Mouse (Mus musculus) forebrain, embryonic 12.5 days (tissue): ENCODE results near the gene Myo16. TPM values are rescaled to one million over a fixed set of nuclear protein-coding genes. Genes with fewer than 3 reads are reported as not detected.
A peak's percentile ranks its signal among the peaks of the same experiment; 100 is the strongest.

ENCODE experiments used
- ATAC-seq: fragments of 200-750 bp; cut with Nextera tagmentation; 2 replicates; pipeline ENCODE4 v1.8.0; 2017; ENCODE audit warnings: moderate TSS enrichment; ENCODE audit not compliant: low FRiP score
- H3K27ac ChIP-seq: fragments of 300-500 bp; sonication (generic); 2 replicates; pipeline ENCODE4 v1.5.1; 2016; ENCODE audit warnings: mild to moderate bottlenecking
- H3K27me3 ChIP-seq: fragments of 300-500 bp; sonication (generic); 2 replicates; pipeline ENCODE4 v1.6.1; 2016; ENCODE audit warnings: mild to moderate bottlenecking
- H3K36me3 ChIP-seq: fragments of 300-500 bp; sonication (generic); replicated peaks from 2 replicates; pipeline ENCODE4 v1.6.1; 2016; ENCODE audit warnings: mild to moderate bottlenecking
- H3K4me1 ChIP-seq: fragments of 300-500 bp; sonication (generic); 2 replicates; pipeline ENCODE4 v1.6.1; 2016
- H3K4me2 ChIP-seq: fragments of 300-500 bp; sonication (generic); 2 replicates; pipeline ENCODE4 v1.6.1; 2016; ENCODE audit warnings: mild to moderate bottlenecking, moderate library complexity
- H3K4me3 ChIP-seq: fragments of 300-500 bp; sonication (generic); replicated peaks from 2 replicates; pipeline ENCODE4 v1.5.1; 2016; ENCODE audit warnings: mild to moderate bottlenecking
- H3K9ac ChIP-seq: fragments of 300-500 bp; sonication (generic); 2 replicates; pipeline ENCODE4 v1.6.1; 2016; ENCODE audit warnings: mild to moderate bottlenecking
- H3K9me3 ChIP-seq: fragments of 300-500 bp; sonication (generic); 2 replicates; pipeline ENCODE4 v1.6.1; 2016
- WGBS: fragments of 180-500 bp; shearing (Covaris S2); methylation state at CpG from one replicate; pipeline ENCODE4 v1.1.7; 2016; 5-methylcytosine and 5-hydroxymethylcytosine counted together
- polyA plus RNA-seq: library from polyadenylated mRNA; unstranded; fragments of >200 nt; fragmentation: Nextera tagmentation; extraction: Ambion mirVana; gene quantifications from 2 replicates; pipeline ENCODE4 v1.2.1, GENCODE M21; 2016

Myo16 gene
- polyA plus RNA-seq, 1 experiment from 2014 or later: 1.8 TPM

DNA sequence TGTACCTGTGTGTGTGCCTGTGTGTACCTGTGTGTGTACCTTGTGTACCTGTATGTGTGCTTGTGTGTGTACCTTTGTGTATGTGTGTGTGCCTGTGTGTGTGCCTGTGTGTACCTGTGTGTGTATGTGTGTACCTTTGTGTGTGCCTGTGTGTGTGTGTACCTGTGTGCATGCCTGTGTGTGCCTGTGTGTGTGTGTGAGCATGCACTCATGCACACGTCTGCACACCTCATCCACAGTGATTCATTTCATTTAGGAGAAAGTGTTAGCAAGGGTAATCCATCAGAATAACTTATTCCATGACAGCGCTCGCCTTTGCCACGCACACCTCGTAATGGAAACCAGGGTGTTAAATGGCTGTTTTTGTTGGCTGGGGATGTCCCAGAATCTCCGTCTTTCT, 36.9 kb downstream of the Myo16 start:
- no peak overlapping the region for H3K27ac ChIP-seq
- WGBS: 93% methylated on average over 6 of the region's 6 CpGs

DNA sequence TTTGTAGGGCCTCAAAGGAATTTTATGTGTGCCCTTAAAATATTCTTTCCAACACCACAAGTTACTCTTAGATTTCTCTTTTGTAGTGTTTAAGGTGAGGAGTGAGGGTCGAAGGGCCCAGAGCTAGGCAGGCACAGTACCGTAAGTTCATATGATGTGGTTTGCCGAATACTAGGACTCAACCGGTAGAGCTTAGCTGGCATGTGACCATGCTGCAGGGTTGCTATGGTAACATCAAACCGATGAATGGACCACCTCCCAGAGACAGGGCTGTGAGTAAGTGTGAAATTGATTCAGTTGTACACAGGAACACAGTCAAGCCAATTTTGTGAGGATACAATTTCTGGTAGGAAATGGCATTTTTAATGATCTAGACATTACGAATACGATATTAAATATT, 44.5 kb downstream of the Myo16 start:
- 43% methylated on average over 7 of the region's 7 CpGs for WGBS
- Histone ChIP-seq H3K36me3 (no peaks in the 10 kb centered on the region), H3K9ac (no peak overlapping the region), H3K4me1 (peaks cover 16% of the 10 kb centered on the region; the same call in 1 of the 2 replicates), H3K27me3 (no peaks in the 10 kb centered on the region), H3K4me2 (0 out of 2 replicates have a peak overlapping the region, but pooled peaks have one; percentile 10), H3K27ac (no peak overlapping the region), H3K4me3 (no peak overlapping the region), H3K9me3 (no peaks in the 10 kb centered on the region)
- peak; percentile 90 for ATAC-seq

More for the DNA sequence above, 36.9 kb downstream of the Myo16 start:
- Histone ChIP-seq H3K36me3 (0 out of 2 replicates have a peak, but pooled peaks cover under 1% of the 10 kb centered on the region), H3K4me1 (no peaks in the 10 kb centered on the region), H3K9me3 (no peaks in the 10 kb centered on the region; the same call in 1 of the 2 replicates), H3K9ac (no peak overlapping the region), H3K4me3 (no peak overlapping the region), H3K4me2 (no peak overlapping the region), H3K27me3 (no peaks in the 10 kb centered on the region)
- no peak for ATAC-seq

DNA sequence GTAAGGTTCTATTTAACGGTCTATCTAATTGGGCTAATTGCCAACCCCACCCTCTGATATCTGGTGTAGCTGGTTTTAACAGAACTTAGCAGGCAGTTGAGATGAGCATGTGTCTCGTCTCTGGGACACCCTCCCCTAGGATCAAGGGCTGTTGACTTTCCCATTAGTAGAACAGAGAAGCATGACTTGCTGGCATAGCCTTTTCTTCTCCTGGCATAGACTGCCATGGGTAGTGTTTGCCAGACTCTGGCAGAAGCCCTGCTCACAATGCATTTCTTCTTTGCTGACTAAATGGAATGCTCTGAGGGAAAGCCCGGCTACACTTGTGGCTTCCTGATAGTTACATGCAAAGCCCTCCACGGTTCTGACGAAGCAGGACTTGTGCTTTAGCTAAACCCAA, 45.6 kb downstream of the Myo16 start:
- H3K4me1 ChIP-seq: peaks cover 16% of the 10 kb centered on the region; the same call in 1 of the 2 replicates
- ATAC-seq: no peak
- H3K4me3 ChIP-seq: no peak overlapping the region
- no peaks in the 10 kb centered on the region for H3K36me3 ChIP-seq
- no peak overlapping the region for H3K9ac ChIP-seq
- WGBS: 87% methylated on average over 5 of the region's 5 CpGs
- H3K27me3 ChIP-seq: no peaks in the 10 kb centered on the region
- H3K4me2 ChIP-seq: no peak overlapping the region
- no peak overlapping the region for H3K27ac ChIP-seq
- no peaks in the 10 kb centered on the region for H3K9me3 ChIP-seq

DNA sequence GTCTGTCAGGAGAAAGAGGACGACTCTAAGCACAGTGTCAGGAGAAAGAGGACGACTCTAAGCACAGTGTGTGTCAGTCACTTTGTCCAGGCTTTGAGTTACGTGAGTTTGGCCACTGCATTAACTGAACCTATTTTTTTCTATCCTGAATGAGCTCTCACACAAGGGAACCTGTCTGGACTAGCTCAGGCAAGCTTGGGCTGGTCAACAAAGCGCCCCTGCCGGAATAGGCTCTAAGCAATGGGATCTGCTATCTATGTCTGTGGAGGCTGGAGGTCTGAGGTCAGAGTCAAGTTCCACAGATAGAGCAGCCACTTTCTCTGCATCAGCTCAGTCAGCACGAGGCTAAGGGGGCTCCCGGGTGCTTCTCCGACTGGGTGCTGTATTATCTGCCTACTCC, 46.3 kb downstream of the Myo16 start:
- ATAC-seq: no peak
- Histone ChIP-seq H3K27me3 (no peaks in the 10 kb centered on the region), H3K4me2 (no peak overlapping the region), H3K36me3 (no peaks in the 10 kb centered on the region), H3K9ac (no peak overlapping the region), H3K27ac (no peak overlapping the region), H3K9me3 (no peaks in the 10 kb centered on the region), H3K4me1 (peaks cover 16% of the 10 kb centered on the region; the same call in 1 of the 2 replicates), H3K4me3 (no peak overlapping the region)
- 82% methylated on average over 8 of the region's 8 CpGs for WGBS

DNA sequence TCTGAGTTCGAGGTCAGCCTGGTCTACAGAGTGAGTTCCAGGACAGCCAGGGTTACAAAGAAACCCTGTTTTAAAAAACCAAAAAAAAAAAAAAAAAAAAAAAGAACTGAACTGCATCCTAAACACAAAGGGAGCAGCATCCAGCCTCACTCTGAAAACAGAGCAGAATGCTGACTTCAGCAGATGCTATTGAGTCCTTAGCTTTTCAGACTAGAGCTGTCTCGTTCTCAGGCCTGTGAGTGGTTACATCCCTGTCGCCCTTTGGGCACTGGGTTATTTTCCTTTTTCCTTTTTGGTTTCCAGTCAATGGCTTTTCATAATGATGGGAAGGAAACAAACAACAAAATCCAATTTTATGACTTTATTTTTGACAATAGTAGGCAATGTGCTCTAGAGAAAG, 61.3 kb downstream of the Myo16 start:
- Histone ChIP-seq H3K27me3 (peaks cover 4% of the 10 kb centered on the region; the same call in 1 of the 2 replicates), H3K4me2 (no peak overlapping the region), H3K9me3 (no peaks in the 10 kb centered on the region), H3K27ac (no peak overlapping the region), H3K4me3 (no peak overlapping the region), H3K9ac (no peak overlapping the region), H3K36me3 (no peaks in the 10 kb centered on the region), H3K4me1 (no peaks in the 10 kb centered on the region)
- WGBS: 49% methylated on average over 3 of the region's 3 CpGs
- no peak for ATAC-seq

DNA sequence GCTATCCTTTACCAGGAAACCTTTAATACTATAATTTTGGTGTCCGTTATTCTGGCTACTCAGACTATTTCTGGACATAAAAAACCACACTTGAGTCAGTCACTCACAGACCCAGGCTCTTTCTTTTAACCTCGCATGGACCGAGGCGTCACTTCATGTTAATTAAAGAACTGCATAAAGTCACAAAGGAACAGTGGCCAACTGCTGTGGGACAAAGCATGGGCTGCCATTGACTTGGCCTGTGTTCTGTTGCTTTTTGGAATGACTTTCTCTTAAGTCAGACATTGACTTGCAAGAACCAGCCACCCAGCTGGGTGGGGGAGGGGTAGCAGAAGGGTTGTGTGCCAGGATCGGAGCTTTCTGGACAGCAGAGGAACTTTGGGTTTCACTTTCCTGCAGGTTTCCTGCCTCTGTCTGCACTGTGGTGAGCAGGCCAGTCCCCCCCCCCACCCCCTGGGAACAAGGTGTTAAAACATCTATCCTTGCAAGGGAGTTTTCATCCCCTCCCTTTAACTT, 66.1 kb downstream of the Myo16 start:
- Histone ChIP-seq H3K4me2 (no peak overlapping the region), H3K4me1 (peaks cover 16% of the 10 kb centered on the region), H3K27ac (no peak overlapping the region), H3K4me3 (no peak overlapping the region), H3K9me3 (no peaks in the 10 kb centered on the region), H3K9ac (no peak overlapping the region), H3K27me3 (no peaks in the 10 kb centered on the region; the same call in 1 of the 2 replicates), H3K36me3 (no peaks in the 10 kb centered on the region)
- WGBS: 67% methylated on average over 5 of the region's 5 CpGs
- no peak for ATAC-seq

DNA sequence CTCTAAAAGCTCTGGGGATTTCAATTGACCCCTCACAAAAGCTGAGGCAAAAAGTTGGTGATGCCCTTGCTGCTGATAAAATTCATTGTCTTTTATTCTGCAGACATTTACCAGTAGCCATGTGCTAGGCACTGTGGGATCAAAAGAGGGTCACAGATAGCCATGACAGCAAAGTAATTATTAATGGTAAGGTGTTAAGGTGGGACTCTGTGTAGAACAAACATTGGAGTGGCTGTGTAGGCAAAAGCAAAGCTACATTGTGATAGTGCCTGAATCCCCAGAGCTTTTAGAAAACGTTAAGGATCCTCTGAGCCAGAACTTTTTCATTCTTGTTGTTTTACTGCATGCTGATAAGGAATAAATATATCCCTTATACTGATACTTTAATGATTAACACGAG, 69.1 kb downstream of the Myo16 start:
- Histone ChIP-seq H3K4me3 (no peak overlapping the region), H3K27me3 (no peaks in the 10 kb centered on the region; the same call in 1 of the 2 replicates), H3K9ac (no peak overlapping the region), H3K9me3 (no peaks in the 10 kb centered on the region), H3K36me3 (no peaks in the 10 kb centered on the region), H3K4me1 (peaks cover 16% of the 10 kb centered on the region), H3K4me2 (no peak overlapping the region), H3K27ac (no peak overlapping the region)
- WGBS: 71% methylated on average over 2 of the region's 2 CpGs
- ATAC-seq: no peak

DNA sequence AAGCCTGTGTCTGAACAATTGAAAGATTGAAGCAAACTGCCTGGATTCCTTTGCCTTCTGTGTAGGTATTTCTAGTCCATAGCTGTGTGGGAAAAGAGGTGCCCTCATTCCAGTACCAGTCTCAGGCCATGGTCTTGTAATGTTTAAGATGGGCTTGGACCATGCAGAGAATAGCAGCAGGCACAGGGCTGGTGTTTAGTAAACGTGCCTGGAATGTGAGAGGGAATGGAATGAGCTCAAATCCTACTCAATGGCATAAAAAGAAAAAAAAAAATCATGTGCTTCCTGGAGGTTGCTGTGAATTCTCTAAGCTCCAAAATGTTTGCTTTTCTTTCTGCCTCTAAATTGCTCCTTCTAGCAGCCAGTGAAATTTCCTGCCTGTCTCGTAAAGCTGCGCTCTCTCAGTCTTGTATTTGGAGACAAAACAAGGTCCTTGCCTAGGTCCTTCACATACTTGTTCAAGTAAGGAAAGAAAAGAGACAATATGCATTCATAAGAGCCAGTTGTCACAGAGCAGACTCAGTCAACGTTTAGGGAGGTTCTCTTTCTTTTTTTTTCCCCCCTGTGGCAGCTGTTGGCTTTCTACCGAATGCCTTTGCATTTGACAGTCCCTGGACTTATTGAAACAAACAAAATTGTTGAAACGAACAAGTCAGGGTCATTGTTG, 70.0 kb downstream of the Myo16 start:
- Histone ChIP-seq H3K36me3 (no peaks in the 10 kb centered on the region), H3K4me2 (0 out of 2 replicates have a peak overlapping the region, but pooled peaks have one; percentile 4), H3K9ac (no peak overlapping the region), H3K27me3 (no peaks in the 10 kb centered on the region), H3K4me3 (no peak overlapping the region), H3K4me1 (peaks cover 16% of the 10 kb centered on the region), H3K9me3 (no peaks in the 10 kb centered on the region), H3K27ac (peak overlapping the region; percentile 66)
- ATAC-seq: no peak
- 30% methylated on average over 6 of the region's 6 CpGs for WGBS

DNA sequence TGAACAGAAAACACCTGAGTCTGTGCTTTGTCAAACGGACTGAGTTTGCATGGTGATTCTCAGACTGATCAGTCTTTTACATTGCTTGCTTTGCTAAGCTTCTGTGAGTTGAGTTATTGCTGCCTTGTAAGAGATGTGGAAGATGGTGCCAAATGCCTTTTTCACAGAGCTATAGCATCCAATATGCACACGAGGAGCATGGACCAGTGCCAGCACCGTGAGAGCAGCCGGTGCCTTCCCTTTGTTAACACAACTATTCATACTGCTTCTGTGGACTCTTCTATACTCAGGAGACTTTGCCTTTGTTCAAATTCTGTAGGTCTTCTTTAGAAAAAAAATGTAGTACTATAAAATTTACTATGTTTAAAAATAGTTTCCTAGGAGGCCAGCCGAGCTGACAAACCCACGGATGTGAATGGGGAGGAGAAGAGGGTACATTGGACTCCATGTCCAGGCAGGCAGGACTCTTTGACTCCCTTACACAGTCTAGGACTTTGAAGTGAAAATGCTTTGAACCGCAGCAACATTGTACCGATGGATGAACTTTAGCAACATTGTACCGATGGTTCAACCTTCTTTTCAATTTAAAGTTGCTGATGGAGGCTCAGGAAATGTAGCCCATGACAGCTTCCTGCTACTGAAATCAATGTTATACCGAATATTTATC, 70.7 kb downstream of the Myo16 start:
- peak; percentile 77 for ATAC-seq
- H3K9me3 ChIP-seq: no peaks in the 10 kb centered on the region
- peaks cover 16% of the 10 kb centered on the region for H3K4me1 ChIP-seq
- no peaks in the 10 kb centered on the region for H3K27me3 ChIP-seq
- no peak overlapping the region for H3K9ac ChIP-seq
- WGBS: 42% methylated on average over 10 of the region's 10 CpGs
- H3K27ac ChIP-seq: 0 out of 2 replicates have a peak overlapping the region, but pooled peaks have one; percentile 42
- H3K4me3 ChIP-seq: no peak overlapping the region
- 0 out of 2 replicates have a peak overlapping the region, but pooled peaks have one; percentile 4 for H3K4me2 ChIP-seq
- H3K36me3 ChIP-seq: no peaks in the 10 kb centered on the region

DNA sequence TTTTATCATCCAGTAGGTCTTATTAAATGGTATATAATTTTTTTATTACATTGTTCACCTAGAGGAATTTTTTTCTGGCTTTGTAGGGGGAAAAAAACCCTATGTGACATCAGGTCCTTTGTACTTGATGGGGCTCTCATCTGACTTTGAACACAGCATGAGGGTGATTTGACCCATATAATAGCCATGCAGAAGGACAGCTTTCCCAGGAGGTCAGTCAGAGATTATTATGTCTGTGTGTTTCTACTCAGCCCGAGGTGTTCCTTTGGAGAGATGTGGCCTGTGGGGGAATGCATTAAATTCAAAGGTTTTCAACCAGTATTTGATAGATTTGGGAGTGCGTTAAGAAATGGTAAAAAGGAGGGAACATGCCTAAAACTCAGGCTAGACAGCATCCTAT, 71.3 kb downstream of the Myo16 start:
- WGBS: 68% methylated on average over 2 of the region's 2 CpGs
- no peak overlapping the region for H3K27ac ChIP-seq
- ATAC-seq: no peak
- H3K9ac ChIP-seq: no peak overlapping the region
- H3K9me3 ChIP-seq: no peaks in the 10 kb centered on the region
- peaks cover 16% of the 10 kb centered on the region for H3K4me1 ChIP-seq
- H3K36me3 ChIP-seq: no peaks in the 10 kb centered on the region
- no peak overlapping the region for H3K4me2 ChIP-seq
- no peak overlapping the region for H3K4me3 ChIP-seq
- no peaks in the 10 kb centered on the region for H3K27me3 ChIP-seq

DNA sequence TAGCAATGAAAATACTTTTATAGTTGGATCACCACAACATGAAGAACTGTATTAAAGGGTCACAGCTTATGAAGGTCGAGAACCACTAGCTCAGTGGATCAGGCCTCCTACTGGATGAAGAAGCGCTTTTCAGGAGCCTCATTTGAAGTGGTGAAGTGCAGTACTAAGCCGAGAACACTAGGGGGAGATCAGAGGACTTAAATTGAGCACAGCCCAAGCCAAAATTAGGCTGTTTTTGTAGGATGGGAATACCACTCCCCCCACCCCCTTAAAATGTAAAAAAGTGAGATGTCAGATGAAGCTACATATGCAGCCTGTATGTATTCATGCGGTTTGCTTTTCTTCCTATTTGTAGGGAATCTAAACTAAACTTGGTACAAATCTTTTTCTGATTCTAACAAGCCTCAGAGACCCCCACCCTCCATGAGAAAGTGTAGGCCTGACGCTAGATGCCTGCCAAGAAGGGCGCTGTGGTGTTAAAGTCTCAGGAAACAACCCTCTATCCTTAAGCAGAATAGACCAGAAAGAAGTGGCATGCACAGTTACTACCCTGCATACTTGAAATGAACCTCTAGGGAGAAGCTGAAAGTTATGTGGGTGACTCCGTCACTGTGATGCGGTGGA, 77.1 kb downstream of the Myo16 start:
- Histone ChIP-seq H3K4me1 (no peaks in the 10 kb centered on the region), H3K27ac (no peak overlapping the region), H3K4me2 (no peak overlapping the region), H3K9me3 (no peaks in the 10 kb centered on the region), H3K4me3 (no peak overlapping the region), H3K9ac (no peak overlapping the region), H3K27me3 (no peaks in the 10 kb centered on the region), H3K36me3 (no peaks in the 10 kb centered on the region)
- ATAC-seq: no peak; the same call in 1 of the 2 replicates
- 53% methylated on average over 8 of the region's 8 CpGs for WGBS

DNA sequence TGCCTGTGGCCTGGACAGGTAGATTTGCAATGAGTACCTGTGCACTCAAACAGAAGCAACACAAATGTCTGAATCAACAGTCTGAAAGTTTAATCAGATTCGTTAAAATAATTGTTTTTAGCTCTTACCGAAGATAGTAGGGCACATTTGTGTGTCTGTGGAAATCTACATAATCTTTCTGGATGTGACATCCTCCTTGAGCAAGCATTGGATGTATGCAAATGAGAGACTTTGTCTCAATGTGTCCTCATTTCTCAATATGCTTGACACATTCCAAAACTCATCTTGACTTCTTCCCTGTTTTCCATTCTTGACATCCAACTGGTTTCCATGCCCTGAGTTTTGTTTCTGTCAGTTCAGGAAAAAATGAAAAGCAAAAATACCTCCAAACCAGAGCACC, 80.8 kb downstream of the Myo16 start:
- Histone ChIP-seq H3K9me3 (no peaks in the 10 kb centered on the region), H3K4me1 (no peaks in the 10 kb centered on the region), H3K9ac (no peak overlapping the region), H3K4me3 (no peak overlapping the region), H3K4me2 (no peak overlapping the region), H3K36me3 (no peaks in the 10 kb centered on the region), H3K27me3 (no peaks in the 10 kb centered on the region), H3K27ac (no peak overlapping the region)
- 82% methylated on average over 2 of the region's 2 CpGs for whole genome bisulfite sequencing
- no peak for ATAC-seq
